Mouse (Mus musculus) ES-E14 (cell line): ENCODE data around the gene Cntn5.

ENCODE experiments used
- MAFK ChIP-seq: IDR thresholded peaks from 2 replicates; pipeline ENCODE4 v1.6.1; 2014; ENCODE audit warnings: mild to moderate bottlenecking, low read depth, low read length, inconsistent platforms; ENCODE audit not compliant: insufficient read depth
- ZC3H11A ChIP-seq: IDR thresholded peaks from 2 replicates; pipeline ENCODE4 v1.6.1; 2012; ENCODE audit warnings: low read depth, mild to moderate bottlenecking, inconsistent platforms, low read length, borderline replicate concordance
- ZNF384 ChIP-seq: IDR thresholded peaks from 2 replicates; pipeline ENCODE4 v1.6.1; 2012; ENCODE audit warnings: low read depth, low read length, inconsistent platforms

DNA sequence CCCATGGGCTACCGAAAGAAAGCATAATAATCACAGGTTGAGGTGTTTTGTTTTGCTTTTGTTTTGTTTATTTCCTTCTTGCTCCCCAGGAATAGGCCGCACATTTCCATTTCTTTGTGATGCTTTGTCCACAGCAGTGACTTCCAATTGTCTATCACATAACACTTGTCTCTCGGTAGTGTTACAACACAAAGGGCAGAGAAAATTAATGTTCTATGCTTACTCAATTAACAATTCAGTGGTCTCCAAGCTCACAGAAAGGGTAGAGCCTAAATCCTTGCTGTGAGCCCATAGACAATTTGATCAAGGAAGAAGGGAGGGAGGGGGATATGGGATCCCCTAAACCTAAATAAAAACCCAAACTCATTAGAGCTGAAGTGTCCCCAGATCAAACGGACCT lies 671.2 kb downstream of the Cntn5 start:
- no peak for TF ChIP-seq ZC3H11A
- TF ChIP-seq MAFK = no peak
- no peak for TF ChIP-seq ZNF384
